Mouse (Mus musculus) stomach, postnatal 0 days (tissue): ENCODE results near the gene Nckap5.

Experiments
- CTCF ChIP-seq: IDR thresholded peaks from 2 replicates; pipeline ENCODE4 v1.5.1; 2016; ENCODE audit warnings: antibody characterized with exemption, low read depth, mild to moderate bottlenecking, moderate library complexity
- EP300 ChIP-seq: optimal IDR thresholded peaks from 2 replicates; pipeline ENCODE3; 2016; ENCODE audit warnings: antibody characterized with exemption

DNA sequence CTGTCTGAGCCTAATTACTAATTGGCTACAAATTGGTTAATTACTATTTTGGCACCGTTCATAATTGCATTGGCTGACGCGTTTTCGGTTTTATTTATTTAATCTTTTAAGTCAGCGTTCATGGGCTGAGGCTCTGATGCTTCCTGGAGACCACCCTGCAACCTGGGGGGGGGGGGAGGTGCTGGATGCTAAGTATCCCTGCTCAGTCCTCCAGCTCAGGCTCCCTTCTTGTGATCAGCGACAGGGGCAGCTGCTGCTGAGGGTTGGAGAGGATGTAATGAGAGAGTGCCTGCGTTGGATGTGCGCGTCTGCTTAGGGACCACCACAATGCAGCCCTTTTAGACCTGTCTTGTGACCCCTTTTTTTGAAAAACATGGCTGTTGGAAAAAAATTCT, 919.7 kb downstream of the Nckap5 start:
- TF ChIP-seq CTCF (no peak), EP300 (no peak)
